Mouse (Mus musculus) CD4-positive, CD25-positive, alpha-beta regulatory T cell, adult 2 months (primary cell): Measurements from ENCODE around the gene Apol9a.
"Not testable (repeated sequence)": the region's sequence is repeated elsewhere in the genome, so short reads cannot be mapped to it uniquely, and the experiment has no call there.

Experiments used
- DNase-seq: peaks from one replicate; pipeline ENCODE4 v3.0.0-alpha.2; 2012; ENCODE audit warnings: low read depth, low spot score

Apol9a gene

DNA sequence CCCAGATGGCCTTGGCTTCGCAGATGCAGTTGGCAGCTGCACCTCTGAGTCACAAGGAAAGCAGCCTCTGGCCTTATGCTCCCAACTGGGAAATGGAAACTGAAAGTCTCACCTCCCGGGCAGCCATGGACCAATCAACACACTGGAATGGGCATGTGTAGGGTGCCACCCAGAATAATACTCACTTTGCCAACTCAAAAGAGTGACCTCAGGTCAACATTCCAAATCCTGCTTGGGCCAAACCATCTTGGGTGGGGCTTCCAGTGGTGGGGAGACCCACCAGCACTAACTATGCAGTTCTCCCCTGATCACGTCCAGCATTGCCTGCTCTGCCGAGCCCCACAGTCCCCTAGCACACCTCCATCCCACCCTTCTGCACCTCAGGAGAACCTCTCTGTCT is at the start of gene Apol9a:
TSS of gene Apol9a (minus strand) at position 101 of the 400 bp plus-strand sequence.
- not testable (repeated sequence) for DNase-seq

DNA sequence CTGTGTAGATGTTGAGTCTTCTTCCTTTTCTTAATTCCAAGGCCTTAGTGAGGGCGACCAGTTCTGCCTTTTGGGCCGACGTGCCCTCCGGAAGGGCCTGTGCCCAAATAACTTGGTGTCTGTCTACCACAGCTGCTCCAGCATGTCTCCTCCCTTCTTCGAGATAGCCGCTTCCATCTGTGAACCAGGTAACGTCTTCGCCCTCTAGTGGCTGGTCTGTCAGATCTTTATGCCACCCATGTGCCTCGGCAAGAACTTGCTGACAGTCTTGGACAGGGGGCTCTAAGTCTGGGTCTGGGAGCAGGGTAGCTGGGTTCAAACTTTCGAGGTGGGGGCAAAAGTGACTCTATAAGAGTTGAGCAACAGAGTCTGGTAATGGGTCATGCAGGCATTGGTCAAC is 39.0 kb upstream of the Apol9a start:
- DNase-seq: peak; percentile 24

DNA sequence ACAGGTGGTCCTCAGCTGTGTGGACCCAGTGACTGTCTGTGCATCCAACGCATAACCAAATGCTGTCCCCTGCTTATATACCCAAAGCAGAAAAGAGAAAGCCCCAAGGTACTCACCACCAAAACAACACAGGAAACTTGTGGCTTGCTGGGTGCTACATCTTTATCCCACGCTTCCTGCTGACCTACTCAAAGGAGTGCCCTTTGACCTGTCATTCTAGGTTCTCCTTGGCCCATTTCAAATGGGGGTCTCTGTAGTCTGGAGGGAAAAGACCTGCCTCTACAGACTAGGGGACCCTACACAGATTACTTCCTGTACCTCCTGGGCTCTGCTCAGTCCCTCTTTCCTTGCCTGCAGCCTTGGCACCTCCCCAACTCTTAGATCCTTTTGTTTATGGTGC is 36.5 kb upstream of the Apol9a start, which contains the start of gene Apol7b:
TSS of gene Apol7b (minus strand) at position 101 of the 400 bp plus-strand sequence.
- not testable (repeated sequence) for DNase-seq

DNA sequence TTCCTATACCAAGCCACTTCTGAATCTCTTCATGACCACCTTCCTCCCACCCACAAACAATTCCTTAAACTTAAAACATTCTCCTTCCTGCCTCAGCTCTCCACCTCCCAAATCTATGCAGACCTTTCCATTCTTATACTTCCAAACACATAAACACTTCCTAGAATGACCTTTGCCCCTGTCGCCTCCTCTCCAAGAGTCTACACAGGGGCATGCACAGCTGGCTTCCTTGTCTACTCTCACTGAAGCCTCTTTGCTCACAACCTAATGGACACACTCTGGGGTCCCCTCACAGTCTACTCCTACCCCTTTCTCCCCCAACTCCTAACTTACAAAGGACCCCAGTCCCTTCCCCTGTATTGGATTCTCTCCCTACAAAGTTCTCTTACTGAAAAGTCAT is 34.7 kb upstream of the Apol9a start:
- DNase-seq: not testable (repeated sequence)

DNA sequence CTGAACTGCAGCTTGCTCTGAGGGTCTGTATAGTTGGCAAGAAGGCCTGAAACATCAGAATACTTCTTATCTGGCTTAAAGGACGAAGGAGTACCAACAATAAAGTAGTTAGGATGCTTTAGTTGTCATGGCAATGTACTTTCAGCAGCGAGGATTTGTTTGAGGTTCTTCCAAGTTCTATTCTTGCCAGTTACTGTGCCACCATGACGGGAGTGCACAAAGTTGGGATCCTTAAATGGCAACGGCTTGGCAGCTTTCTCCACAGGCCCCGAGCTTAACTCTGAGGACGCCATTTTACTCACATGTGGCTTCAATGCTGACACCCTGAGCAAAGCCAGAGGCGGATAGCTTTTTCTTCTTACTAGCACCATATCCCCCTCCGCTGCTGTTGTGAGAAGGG is 33.8 kb upstream of the Apol9a start:
- not testable (repeated sequence) for DNase-seq

DNA sequence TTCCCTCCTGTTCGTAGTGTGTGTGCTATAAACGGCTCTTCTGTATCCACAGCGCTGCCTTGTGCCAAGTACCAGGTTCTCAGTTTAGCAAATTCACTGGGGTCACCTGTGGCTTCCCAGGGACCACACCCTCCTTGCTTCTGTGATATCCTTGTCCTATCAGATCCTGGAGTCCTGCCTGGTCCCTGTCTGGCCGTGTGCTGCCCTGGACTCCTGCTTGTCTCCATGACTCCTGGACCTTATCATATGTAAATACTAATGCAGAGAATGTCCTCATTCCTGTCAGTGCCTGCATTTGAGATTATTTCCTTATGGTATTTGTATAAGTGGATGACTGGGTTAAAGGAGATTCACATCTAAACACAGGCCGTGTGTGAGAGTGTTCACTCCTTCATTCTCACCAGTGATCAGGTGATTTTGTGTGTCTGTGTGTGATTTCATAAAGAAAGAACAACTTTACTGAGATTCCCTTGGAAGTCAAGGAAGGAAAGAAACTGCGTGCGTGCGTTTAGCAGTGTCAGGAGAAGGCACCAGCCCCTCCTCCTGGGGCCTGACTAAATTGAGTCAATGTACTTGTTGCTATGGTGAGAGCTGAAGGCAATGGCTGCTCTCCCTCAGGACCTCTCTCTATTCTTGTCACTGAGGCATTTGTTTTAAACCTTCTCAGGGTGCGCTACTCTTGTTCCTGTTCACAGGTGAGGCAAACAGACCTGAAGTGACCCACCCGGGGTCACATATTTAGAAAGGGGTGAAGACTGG is 17.9 kb upstream of the Apol9a start:
- not testable (repeated sequence) for DNase-seq

DNA sequence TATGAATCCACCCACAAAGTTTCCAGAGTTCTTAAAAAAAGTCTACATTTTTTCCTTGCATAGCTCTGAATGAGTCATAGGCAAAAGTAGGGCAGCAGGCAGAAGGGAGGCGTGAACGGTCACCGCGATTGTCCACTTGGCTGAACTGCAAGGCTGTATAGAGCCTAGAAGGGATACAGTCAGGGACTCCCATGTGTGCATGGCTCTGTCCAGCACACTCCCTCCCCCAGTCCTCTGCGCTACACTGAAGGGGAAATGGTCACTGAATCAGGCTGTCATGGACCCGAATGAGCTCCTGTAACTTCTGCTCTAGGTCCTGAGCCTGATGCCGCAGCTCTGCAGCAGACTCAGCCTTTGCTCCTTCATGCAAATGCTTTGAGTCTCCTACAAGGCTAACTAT is 12.0 kb upstream of the Apol9a start:
- not testable (repeated sequence) for DNase-seq

DNA sequence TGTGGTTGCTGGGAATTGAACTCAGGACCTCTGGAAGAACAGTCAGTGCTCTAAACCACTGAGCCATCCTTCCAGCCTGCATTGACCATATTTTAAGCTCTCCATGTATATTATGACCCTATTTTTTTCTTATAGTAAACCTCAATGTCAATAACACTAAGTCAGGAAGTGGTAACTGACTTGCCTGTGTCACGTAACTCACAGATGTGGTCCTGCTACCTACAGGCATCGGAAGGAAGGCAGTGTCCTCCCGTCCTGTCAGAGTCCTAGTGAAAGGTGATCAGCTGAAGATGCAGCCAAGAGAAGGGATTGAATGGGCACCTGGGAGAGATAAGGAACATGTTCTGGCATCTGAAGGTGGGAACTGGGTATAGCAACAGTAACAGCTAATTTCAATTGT is 8.7 kb upstream of the Apol9a start:
- not testable (repeated sequence) for DNase-seq

DNA sequence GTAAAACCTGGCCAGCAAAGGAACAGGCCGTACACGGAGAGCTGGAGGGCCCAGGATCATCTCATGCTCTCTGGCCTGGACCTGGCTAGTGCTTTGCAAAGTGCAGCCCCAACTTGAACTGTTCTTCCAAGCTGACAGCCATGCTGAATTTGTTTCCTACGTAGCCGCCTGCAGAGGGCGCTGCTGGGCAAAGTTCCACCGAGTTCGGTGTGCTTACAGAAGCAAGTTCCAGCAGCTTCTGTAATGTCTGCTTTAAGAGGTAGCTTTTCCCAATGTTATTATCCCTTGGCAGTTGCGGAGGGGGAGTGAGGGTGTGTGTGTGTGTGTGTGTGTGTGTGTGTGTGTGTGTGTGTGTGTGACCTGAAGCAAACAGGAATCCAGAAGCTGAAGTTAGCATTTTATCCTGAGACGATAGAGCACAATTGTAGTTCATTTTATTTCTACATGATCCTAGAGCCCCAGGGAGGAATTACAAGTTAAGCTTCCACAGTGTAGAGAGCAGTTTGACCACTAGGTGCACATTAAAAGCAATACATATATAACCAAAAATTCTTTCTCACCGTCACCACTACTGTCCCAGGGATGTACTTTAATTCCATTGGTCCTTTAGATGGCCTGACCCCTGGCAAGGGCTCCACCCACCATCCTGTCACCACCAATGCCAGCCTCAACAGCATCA is 5.9 kb upstream of the Apol9a start:
- not testable (repeated sequence) for DNase-seq

DNA sequence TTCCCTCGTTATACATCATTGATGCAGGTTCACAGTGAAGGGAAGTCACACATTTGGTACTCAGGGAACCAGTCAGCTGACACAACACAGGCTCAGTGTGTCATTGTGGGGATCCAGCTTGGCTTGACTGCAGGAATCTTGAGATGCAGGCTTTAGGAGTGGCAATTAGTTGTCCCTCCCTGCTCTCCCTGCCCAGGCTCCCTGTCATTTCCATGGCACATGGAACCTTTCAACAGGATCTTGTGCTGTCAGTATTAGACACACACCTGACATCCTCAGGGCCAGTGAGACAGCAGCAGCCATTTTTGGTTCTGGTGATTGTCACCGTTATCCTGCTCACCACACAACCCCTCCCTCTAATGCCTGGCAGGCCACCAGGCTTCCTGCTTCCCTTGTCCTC is 4.7 kb upstream of the Apol9a start:
- DNase-seq: not testable (repeated sequence)

DNA sequence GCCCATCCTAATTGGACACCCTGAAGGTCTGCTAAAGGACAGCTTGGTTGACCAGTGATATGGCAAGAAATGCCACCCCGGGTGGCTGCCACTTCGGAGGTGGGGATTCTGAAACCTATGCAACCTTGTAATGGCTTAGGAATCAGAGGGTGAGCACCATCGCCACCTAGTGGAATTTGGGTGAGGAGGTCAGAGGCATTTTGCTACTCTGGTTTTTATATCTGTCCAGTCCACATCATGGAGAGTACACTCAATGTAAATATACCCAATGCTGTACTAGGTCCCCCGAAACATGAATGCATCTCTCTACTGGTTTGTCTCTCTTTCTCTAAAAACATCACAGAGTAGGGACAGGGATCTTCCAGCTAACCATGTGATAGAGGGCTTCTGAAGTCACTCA is 1.8 kb upstream of the Apol9a start:
- not testable (repeated sequence) for DNase-seq

DNA sequence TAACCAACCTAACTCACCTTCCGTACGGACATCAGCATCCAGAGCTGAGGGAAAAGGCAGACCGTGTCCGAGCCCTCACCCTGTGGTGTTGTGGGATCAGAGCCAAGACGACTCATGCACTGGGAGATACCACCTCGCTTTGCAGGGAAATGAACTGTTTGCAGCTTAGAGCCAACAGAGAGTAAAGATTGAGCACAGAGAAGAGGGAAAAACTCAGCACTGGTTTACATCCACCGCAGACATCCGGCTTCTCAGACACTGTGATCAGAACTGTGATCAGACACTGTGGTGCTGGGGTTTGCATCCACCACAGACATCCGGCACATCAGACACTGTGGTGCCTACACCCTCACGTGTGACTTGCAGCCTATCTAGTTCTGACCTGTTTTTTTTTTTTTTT is 4.6 kb downstream of the Apol9a start:
- DNase-seq: peak; percentile 76

DNA sequence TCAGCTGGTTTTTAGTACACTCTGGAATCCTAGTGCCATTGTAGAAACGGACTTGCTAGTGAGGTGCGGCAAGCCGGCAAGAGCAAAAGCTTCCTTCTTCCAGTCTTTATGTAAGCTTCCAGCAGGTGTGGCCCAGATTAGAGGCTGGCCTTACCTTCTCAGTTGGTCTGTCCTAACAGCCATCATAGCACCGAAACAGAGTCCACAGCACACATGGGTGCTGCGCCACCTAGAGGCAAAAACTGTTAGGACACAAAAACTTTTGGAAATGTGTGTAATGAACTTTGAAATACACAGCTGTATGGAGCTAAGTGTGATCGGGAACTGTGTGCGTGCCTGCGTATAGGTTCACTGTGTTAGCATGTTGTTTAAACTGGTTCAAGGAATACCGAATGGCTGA is 11.9 kb downstream of the Apol9a start, which contains the start of gene Apol7a:
TSS of gene Apol7a (minus strand) at position 84 of the 400 bp plus-strand sequence.
- peak; percentile 27 for DNase-seq

DNA sequence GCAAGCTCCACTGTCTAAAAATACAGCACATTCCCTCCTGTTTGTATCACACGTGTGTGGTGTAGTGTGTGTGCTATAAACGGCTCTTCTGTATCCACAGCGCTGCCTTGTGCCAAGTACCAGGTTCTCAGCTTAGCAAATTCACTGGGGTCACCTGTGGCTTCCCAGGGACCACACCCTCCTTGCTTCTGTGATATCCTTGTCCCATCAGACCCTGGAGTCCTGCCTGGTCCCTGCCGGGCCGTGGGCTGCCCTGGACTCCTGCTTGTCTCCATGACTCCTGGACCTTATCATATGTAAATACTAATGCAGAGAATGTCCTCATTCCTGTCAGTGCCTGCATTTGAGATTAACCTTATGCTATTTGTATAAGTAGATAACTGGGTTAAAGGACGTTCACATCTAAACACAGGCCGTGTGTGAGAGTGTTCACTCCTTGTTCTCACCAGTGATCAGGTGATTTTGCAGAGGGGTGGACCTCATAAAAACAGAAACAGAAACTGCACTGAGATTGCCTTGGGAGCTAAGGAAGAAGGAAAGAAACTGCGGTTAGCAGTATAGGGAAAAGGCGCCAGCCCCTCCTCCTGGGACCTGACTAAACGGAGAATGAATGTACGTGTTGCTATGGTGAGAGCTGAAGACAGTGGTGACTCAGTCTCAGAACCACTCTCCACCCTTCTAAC is 13.3 kb downstream of the Apol9a start:
- DNase-seq: not testable (repeated sequence)

DNA sequence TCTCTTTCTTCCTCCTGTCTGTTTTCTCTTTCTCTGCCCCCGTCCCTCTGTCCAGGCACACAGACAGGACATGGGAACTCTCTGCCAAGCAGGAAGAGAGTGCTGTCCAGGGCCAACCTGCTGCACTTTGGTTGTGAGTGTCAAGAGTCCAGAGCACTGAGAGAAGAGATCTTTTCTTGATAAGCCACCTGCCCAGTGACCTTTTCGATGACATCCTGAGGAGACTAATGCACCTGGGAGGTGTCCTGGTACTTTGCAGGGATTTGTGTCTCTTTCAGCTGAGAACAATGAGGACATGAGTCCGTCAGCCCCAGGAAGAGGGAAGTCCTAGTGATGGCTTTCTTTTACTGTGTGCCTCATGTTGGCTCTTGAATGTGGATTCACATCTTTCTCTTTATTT is 17.1 kb downstream of the Apol9a start:
- DNase-seq: not testable (repeated sequence)

DNA sequence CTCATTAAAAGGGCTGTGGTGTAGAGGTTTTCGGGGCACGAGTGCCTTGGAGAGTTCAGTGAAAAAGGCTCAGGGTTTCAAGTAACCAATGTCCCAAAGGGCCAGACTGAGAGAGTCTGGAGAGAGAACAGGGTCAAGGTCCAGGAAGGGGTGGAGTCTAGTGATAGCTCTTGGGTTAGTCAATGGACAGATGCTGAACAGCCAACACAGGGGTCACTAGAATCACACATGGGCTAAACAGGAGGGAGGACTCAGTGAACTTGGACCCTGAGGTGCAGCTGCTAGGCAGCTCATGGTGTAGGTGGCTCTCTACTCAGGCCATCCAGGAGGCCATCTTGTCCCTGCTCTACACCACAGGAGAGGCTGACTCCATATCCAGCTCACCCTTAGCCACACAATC is 23.5 kb downstream of the Apol9a start:
- no peak for DNase-seq

DNA sequence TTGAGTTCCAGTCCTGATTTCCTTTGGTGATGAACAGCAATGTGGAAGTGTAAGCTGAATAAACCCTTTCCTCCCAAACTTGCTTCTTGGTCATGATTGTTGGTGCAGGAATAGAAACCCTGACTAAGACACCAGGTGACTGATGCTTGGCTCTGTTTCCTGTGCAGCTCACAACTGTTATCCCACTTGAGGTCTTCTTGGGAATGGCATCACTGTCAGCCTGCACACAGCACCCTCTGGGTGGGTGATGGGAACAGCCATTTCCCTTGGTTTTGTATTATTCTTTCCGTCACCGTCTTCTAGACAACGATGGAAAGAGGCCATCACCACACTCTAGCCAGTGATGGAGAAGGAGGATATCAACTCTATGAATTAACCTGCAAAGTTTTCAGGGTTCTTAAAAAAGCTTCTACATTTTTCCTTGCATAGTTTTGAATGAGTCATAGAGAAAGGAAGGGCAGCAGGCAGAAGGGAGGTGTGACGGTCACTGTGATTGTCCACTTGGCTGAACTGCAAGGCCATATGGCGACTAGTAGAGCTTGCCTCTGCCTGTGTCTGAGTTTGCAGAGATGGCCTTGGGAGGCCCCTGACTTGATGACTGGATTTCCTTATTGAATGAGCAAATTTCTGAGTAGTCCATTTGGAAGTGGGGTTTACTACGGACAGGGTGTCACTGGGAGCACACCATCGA is 26.4 kb downstream of the Apol9a start:
- DNase-seq: no peak

DNA sequence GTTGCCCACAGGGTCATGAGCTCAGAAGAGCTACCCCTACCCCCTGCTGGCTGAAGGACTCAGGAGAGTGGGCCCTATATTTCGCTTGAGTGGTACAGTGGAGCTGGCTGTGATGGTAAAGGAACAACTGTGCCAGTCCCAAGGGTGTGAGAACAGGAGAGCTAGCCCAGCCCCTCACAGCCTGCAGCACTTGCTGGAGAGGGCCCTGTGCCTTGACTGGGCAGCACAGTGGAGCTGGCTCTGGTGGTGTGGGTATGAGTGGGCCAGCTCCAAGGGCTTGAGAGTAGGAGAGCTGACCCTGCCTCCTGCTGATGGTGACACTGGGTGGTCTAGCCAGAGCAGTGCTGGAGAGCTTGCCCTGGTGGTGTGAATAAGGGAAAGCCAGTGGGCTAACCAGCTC is 28.1 kb downstream of the Apol9a start:
- no peak for DNase-seq

DNA sequence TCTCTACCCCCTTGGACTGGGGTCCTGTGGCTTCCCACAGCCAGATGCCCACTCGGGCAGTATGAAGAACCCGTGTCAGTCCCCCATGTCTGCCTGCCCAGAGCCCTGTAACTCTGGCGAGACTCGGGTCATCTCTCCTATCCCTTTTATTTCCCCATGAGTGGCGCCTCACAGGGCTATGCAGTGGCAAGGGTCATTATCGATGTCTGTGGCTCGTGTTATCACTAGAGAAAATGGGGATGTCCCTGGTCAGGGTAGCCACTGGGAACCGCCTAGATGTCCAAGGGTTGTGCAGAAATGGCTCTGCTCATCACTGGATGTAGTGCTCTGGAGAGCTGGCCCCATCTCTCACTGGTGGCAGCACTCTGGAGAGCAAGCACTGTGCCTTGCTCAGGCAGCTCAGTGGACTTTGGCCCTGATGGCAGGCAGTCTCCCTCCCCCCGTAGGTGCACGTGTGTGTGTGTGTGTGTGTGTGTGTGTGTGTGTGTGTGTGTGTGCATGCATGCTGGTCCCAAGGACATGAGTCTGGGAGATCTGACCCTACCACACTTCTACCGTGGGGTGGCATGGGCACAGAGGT is 28.6 kb downstream of the Apol9a start:
- DNase-seq: no peak

DNA sequence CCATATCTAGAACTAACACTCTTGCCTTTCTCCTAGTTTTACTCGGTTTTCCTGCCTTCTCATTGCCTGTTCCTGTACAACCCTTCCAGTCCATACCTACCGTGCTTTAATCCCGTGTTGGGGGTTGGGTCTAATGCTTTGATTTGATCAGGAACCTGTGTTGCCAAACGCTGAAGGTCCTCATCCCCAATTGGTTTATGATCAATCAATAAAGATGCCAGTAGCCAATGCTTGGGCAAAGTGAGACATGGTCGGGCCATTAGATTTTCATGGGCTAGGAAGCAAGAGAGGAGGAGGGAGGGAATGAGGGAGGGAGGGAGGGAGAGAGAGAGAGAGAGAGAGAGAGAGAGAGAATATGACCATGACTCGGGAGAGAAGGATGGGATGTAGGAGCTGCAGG is 29.5 kb downstream of the Apol9a start:
- DNase-seq: no peak

DNA sequence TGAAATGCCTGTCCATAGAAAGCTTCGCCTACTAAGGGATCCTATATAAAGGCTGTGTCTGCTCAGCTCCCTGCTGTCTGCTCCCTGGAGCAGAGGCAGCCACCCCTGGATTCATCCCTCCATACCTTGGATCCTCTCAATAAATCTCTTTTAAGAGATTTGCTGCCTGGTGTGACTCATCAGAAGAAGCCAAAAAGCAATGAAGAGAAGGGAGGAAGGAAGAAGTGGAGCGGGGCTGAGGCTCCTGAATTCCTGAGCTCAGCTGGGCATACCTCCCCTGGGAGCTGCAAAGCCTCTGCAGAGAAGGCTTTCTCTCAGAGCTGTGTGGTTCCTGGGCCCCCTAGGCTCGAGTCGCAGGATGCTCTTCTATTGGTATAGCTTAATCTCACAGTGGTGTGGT is 31.0 kb downstream of the Apol9a start:
- DNase-seq: no peak
